Mouse (Mus musculus): ENCODE data around the gene Ints6.
A peak's percentile ranks its signal among the peaks of the same experiment; 100 is the strongest.

Gene Ints6

DNA sequence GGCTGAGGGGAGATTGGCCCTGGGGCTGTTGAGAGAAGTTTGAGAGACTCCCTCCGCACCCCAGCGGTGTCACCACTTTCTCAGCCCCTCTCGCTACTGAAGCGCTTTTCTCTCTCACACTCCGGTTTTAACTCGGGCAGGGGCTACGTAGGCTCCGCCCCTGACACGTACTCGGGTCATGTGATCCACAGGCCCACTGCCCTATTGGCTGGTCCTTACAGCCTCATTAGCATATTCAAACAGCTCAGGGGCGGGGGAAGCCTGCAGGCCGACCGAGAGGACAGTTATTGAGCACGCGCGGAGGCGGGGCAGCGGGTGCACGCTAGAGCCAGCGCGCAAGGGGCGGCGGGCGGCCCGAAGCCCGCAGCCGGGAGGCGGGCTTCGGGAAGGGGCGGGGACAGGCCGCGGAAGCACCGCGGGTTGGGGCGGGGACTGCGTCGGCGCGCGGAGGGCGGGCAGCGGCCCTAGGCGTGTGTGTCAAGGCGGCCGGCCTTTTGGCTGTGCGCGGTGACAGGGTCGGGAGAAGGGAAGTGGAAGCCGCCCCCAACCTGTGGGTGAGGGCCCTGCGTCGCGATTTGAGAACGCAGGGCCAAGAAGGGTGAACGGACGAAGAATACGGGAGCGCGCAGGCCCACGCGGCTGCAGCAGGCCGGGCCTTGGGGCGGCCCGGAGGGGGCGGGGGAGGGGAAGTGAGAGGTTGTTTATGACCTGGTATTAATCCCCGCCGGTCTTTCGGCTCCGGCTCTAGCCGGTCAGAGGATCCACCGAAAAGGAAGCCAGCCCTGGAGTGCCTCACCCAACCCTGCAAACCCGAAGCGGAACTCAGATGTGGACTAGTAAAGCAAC lies at the start of gene Ints6:
Gene Ints6, minus strand, starts transcription at position 134 of the 846 bp plus-strand sequence.
- peak; percentile 100 for DNase-seq

- no peak for DNase-seq
These were observed 47.9 kb upstream of the Ints6 start for GRCm38 (mm10) chr14:62808661-62809523.

- DNase-seq = no peak
These were observed 46.0 kb upstream of the Ints6 start for GRCm38 (mm10) chr14:62806921-62807320.

DNA sequence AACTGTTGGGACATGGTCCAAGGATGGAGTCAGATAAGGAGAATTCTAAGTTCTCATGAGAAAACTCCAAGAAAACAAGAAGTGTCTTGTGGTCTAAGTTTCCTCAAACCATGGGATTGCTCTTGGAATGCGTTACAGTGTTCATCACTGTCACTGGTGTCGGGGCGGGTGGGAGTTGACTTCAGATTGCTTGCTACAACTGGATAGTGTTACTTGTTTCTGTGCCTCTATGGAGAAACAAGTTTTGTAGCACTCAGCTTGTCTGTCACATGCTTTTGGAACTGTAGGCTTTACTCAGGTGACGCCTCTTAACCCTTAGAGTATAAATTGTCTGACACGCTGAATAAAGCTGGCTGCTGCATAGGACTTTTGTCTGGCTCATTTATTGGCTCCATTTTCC lies 42.2 kb upstream of the Ints6 start:
- no peak for DNase-seq

- no peak for DNase-seq
These were observed 39.8 kb upstream of the Ints6 start for GRCm38 (mm10) chr14:62800791-62801190.

GRCm38 (mm10) chr14:62798608-62799101 lies 37.7 kb upstream of the Ints6 start:
- DNase-seq = peak; percentile 18

GRCm38 (mm10) chr14:62795719-62796118 lies 34.8 kb upstream of the Ints6 start:
- no peak for DNase-seq

DNA sequence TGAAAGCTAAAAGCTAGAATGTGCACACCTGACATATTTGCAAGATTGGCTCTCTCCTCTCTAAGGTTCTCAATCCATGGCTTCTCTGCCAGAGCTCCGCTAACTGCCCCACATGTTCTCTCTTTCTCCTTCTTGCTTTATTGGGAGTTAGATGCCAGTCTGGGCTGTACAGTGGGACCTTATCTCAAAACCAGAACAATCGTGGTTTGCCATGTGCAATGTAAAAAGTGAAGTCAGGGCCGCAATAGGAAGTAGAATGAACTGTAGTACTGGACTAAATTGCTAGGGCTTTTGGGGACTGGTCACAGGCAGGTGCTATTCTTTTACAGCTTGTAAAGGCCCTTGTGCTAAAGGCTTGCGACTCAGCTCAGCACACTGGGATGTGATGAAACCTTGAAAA lies 28.3 kb upstream of the Ints6 start:
- DNase-seq = no peak

- peak; percentile 41 for DNase-seq
These were observed 22.0 kb upstream of the Ints6 start for GRCm38 (mm10) chr14:62782981-62783380.

GRCm38 (mm10) chr14:62780520-62781316 lies 19.7 kb upstream of the Ints6 start:
- no peak for DNase-seq

- DNase-seq = no peak
These were observed 17.1 kb upstream of the Ints6 start for GRCm38 (mm10) chr14:62778095-62778494.

GRCm38 (mm10) chr14:62775034-62775433 lies 14.1 kb upstream of the Ints6 start:
- no peak for DNase-seq

DNA sequence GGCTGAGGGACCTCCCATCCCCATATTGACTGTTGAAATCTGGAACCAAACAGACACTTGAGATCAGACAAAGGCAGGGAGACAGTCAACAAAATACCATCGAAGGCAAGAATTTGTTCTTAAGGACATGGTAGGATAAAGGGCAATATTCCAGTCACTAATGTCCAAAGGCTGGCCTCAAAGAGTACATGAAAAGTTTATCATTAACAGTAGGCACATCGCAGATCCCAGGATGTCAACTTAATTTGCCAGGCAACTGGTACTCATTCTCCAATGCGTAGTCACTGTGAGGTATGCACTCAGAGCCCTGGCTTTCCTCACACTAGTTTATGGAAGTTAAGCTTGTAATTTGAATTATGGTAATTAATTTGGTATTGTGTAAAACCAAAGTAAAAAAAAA lies 13.3 kb upstream of the Ints6 start:
- peak; percentile 83 for DNase-seq

DNA sequence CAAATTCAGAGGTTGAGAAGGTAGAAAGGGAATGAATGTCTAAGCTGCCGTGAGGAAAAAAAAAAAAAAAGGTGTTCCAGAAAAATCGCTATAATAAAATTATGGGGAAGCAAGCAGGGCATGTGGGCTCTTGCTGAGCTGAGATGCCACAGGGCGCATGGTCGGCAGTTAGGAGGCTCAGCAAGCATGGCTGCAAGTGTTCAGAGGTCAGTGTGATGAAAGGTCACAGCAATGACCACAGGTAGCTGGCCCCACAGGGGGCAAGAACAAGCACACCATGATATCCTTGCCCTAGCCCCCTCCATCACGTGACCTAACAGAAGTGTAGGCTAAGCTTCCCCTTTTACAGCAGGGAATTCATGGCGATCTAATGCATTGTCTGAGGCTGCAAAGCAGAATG lies 12.8 kb upstream of the Ints6 start:
- peak; percentile 46 for DNase-seq

GRCm38 (mm10) chr14:62765398-62765797 lies 4.4 kb upstream of the Ints6 start:
- no peak for DNase-seq

- peak; percentile 18 for DNase-seq
These were observed 3.4 kb upstream of the Ints6 start for GRCm38 (mm10) chr14:62764371-62764770.

DNA sequence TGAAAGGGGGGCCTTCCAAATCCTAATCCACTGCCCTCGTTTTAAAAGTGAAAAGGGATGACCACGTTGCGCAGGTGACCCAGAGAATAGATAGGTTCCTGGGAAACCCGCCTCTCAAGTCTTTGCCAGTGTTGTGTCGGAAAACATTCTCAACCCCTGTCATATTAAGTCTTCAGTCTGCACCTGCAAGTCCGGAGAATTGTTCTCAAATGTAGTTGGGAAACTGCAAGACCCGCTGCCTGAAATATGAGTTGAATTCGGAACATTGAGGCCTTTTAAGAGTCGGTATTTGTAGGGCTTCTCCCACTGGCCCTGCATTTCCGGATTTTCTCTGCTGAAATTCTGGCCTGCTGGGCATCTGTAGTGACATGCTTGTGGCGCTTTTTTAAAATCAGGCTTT lies 974 bp upstream of the Ints6 start:
- no peak for DNase-seq

GRCm38 (mm10) chr14:62760321-62761035 lies 491 bp downstream of the Ints6 start:
- peak; percentile 71 for DNase-seq

DNA sequence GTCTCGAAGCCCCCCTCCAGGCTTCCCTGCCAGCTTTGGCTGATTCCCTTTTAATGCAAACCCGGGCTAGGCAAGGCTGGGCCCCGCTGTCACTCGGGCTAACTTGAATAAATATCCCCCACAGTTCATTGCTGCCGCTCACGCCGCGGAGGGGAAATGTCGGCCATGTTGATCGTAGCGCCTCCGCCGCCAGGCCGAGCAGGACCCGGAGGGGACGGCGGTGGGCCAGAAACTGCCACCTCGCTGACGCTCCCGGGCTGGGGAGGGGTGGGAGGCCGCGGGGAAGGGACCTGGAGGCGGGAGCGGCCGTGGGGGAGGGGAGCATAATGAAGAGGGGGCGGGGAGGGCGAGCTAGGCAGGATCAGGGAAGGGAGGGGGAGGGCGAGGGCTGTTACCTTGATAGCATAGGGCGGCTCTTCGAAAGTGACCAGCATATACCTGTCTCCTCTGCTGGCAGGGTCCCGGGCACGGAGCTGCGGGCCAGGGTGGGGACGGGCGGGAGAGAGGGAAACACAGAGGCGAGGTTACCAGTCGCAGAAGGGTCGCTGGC lies 1.1 kb downstream of the Ints6 start:
- DNase-seq = peak; percentile 80

GRCm38 (mm10) chr14:62758714-62759113 lies 2.3 kb downstream of the Ints6 start:
- DNase-seq = no peak

DNA sequence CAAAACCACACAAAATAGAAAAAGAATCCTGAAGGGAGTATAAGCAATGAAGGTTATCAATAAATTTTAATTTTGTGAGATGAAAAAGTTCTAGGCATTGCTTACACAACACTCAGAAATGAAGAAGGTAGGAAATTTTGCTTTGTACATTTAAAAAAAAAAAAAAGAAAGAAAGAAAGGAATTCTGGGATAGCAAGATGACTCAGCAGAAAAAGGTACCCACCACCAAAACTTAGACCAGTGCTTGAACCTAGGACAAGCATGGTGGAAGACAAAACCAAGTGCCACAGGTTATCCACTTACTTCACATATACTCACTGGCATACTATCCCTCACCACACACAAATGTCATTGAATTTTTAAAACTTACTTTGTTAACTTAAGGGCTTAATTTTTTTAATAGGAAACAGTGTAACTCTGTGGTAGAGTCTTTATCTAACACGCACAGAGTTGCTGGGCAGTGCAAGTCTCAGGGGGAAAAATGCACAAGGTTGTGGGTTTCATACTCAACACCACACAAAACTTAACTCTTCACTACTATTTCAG lies 5.8 kb downstream of the Ints6 start:
- DNase-seq = no peak

GRCm38 (mm10) chr14:62751479-62751878 lies 9.5 kb downstream of the Ints6 start:
- DNase-seq = no peak
